Mouse (Mus musculus): Measurements from ENCODE around the gene Amacr. TPM values are rescaled to one million over a fixed set of nuclear protein-coding genes. Genes with fewer than 3 reads are reported as not detected.

Amacr gene
- polyA plus RNA-seq (2014; fragmentation: Illumina TruSeq; extraction: RNeasy Lipid Tissue Mini Kit (QIAGEN cat#74804); ENCODE audit: low read depth, low replicate concordance): 61.5 TPM

DNA sequence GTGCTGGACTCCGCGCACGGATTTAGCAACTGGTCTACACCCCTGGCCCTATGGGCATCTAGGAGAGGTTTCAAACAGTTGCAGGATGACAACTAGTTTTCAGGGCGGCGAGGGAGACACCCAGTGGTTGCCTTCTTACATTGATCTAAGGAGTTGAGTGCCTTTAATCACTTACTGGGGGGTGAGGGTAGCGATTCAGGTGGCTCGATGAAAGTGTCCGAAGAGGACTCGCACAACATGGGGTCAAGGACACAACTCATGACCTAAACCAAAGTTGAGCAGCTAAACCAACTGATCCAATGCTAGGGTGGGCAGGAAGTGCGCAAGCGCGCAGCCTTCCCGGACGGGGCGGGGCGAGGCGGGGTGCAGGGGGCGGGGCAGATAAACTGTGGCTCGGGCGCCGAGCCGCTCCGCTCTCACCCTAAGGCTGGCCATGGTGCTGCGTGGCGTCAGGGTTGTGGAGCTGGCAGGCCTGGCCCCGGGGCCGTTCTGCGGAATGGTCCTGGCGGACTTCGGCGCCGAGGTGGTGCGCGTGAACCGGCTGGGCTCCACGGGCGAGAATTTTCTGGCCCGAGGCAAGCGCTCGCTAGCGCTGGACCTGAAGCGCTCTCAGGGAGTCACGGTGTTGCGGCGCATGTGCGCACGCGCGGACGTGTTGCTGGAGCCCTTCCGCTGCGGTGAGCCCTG is at the start of gene Amacr:
Amacr (plus strand) TSS at position 380 of the 687 bp plus-strand sequence.

DNA sequence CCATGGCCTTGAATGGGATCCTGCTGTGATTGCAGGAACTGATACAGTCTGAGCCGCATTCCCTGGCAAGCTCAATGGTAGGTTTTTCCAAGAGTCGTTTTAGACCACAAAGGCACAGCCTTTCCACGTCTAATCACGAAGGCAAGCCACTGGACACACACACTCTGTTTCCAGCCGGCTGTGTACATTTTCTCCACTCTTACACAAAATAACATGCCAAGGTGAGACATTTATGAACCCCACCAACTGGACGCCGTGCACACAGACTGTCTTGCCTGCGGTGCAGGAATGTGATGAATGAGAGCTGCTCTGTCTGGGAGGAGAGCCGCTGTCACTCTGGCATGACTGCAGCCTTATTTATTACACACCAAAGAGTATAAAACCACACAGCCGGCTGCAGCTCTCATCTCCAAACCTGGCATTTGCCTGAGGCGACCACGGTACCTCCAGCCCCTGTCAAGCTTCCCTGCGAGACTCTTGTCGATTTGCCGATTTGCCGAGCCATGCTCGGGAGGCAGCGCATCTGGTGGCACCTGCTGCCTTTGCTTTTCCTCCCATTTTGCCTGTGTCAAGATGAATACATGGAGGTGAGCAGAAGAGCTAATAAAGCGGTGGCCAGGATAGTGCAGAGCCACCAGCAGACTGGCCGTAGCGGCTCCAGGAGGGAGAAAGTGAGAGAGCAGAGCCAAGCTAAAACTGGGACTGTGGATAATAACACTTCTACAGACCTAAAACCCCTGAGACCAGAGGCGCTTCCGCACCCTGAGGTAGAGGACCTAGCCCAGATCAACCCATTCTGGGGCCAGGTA is 29.4 kb upstream of the Amacr start, which contains the start of gene C1qtnf3:
C1qtnf3 (plus strand) TSS at position 382 of the 809 bp plus-strand sequence.

DNA sequence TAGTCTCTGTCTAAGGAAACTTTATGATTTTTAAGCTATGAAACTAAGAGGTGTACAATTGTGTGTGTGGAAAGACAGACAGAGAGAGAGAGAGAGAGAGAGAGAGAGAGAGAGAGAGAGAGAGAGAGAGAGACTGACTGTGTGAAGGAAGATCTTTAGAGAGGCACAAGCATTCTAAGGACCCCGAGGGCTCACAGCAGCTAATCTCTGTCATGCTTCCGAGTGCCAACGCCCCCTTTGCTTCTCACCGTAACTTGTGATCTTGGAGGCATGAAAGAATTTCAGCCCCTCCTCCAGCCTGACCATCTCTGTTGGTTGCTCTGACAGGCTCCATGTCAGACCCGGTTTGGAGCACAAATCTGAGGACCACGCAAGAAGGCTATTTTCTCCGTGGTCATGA is 18.9 kb downstream of the Amacr start, which contains the start of gene Slc45a2:
Slc45a2 (plus strand) TSS at position 301 of the 400 bp plus-strand sequence.

DNA sequence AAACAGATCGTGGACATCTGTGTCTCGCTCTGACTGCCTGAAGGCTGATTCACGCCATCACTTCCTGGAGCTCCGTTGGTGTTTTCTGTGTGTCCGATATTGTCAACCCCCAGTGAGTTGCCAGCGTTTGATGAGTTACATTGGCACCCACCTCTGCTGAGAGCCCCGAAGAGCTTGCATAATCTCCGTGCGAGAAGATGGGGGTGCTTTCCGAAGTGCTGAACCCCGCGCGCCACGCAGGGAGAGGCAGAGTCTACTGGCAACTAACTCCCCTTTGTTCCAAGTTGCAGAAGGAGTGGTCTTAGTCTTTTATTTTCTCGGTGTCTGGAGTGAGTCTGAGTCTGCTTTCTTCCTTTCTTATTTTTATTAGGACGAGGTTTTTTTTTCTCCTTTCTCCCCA is 56.2 kb downstream of the Amacr start, which contains the start of gene Rxfp3:
Rxfp3 (minus strand) TSS at position 281 of the 400 bp plus-strand sequence.

Other genes starting within 250 kb of the Amacr start
- not detected for gene C1qtnf3, start 29.4 kb upstream of the Amacr start, polyA plus RNA-seq (2014; fragmentation: Illumina TruSeq; extraction: RNeasy Lipid Tissue Mini Kit (QIAGEN cat#74804); ENCODE audit: low read depth, low replicate concordance)
- gene Slc45a2, start 19.0 kb downstream of the Amacr start, polyA plus RNA-seq (2014; fragmentation: Illumina TruSeq; extraction: RNeasy Lipid Tissue Mini Kit (QIAGEN cat#74804); ENCODE audit: low read depth, low replicate concordance): not detected
- gene Rxfp3, start 56.2 kb downstream of the Amacr start, polyA plus RNA-seq (2014; fragmentation: Illumina TruSeq; extraction: RNeasy Lipid Tissue Mini Kit (QIAGEN cat#74804); ENCODE audit: low read depth, low replicate concordance): not detected
- gene Adamts12, start 83.0 kb downstream of the Amacr start, polyA plus RNA-seq (2014; fragmentation: Illumina TruSeq; extraction: RNeasy Lipid Tissue Mini Kit (QIAGEN cat#74804); ENCODE audit: low read depth, low replicate concordance): 0.29 TPM

All from liver, adult 10 weeks (tissue).